Mouse (Mus musculus) MEL (cell line): ENCODE measurements around the gene Adam1b.

Source experiments
- CTCF ChIP-seq, 3 experiments: IDR thresholded peaks in 2 of 3; conservative IDR thresholded peaks in 1 of 3; 2 replicates each; pipeline ENCODE4 v1.5.1; 2011 to 2012; ENCODE audit warnings: low read length in 3 of 3, low read depth in 2 of 3, mild to moderate bottlenecking in 2 of 3, improper control_type of control experiment in 1 of 3, inconsistent platforms in 1 of 3, mixed read lengths in 1 of 3, moderate library complexity in 1 of 3; ENCODE audit not compliant: control insufficient read depth in 1 of 3, insufficient read depth in 1 of 3, poor library complexity in 1 of 3, severe bottlenecking in 1 of 3
- ETS1 ChIP-seq: IDR thresholded peaks from 2 replicates; pipeline ENCODE4 v1.6.1; 2012; ENCODE audit warnings: low read depth, mild to moderate bottlenecking, inconsistent platforms, low read length, improper control_type of control experiment, moderate library complexity
- POLR2A ChIP-seq, 2 experiments: IDR thresholded peaks; 2 replicates each; pipeline ENCODE4 v1.6.1; 2011 to 2012; ENCODE audit warnings: low read length in 2 of 2, mild to moderate bottlenecking in 2 of 2, control low read depth in 1 of 2, improper control_type of control experiment in 1 of 2, low read depth in 1 of 2, moderate library complexity in 1 of 2; ENCODE audit not compliant: control insufficient read depth in 1 of 2, insufficient read depth in 1 of 2, poor library complexity in 1 of 2
- RAD21 ChIP-seq: IDR thresholded peaks from 2 replicates; pipeline ENCODE4 v1.6.1; 2011; ENCODE audit warnings: mild to moderate bottlenecking, low read depth, low read length, improper control_type of control experiment
- UBTF ChIP-seq: IDR thresholded peaks from 2 replicates; pipeline ENCODE4 v1.6.1; 2012; ENCODE audit warnings: low read depth, mild to moderate bottlenecking, inconsistent platforms, low read length, improper control_type of control experiment, moderate library complexity, borderline replicate concordance; ENCODE audit not compliant: insufficient read depth
- ZKSCAN1 ChIP-seq: IDR thresholded peaks from 2 replicates; pipeline ENCODE4 v1.6.1; 2012; ENCODE audit warnings: low read depth, mild to moderate bottlenecking, inconsistent platforms, low read length, improper control_type of control experiment, moderate library complexity
- ZMIZ1 ChIP-seq: IDR thresholded peaks from 2 replicates; pipeline ENCODE4 v1.6.1; 2012; ENCODE audit warnings: low read depth, mild to moderate bottlenecking, inconsistent platforms, low read length, improper control_type of control experiment, moderate library complexity

GRCm38 (mm10) chr5:121463601-121464250 lies 39.5 kb downstream of the Adam1b start:
- TF ChIP-seq UBTF, result no peak
- TF ChIP-seq RAD21, result no peak
- no peak for TF ChIP-seq ZMIZ1
- no peak for TF ChIP-seq CTCF (IDR thresholded peaks at IDR 0.05 in 2 of 3, conservative IDR thresholded peaks at IDR 0.05 in 1 of 3; ENCODE audit: control insufficient read depth in 1 of 3, insufficient read depth in 1 of 3, low read depth in 2 of 3, low read length in 3 of 3, poor library complexity in 1 of 3, severe bottlenecking in 1 of 3)
- no peak for TF ChIP-seq POLR2A (IDR thresholded peaks at IDR 0.05; ENCODE audit: control insufficient read depth in 1 of 2, insufficient read depth in 1 of 2, low read depth in 1 of 2, low read length in 2 of 2, poor library complexity in 1 of 2)
- no peak for TF ChIP-seq ETS1
- TF ChIP-seq ZKSCAN1, result no peak
